Mouse (Mus musculus) intestine, embryonic 14.5 days (tissue): ENCODE data around the gene Ranbp9. TPM values are rescaled to one million over a fixed set of nuclear protein-coding genes. Genes with fewer than 3 reads are reported as not detected.

Experiments used
- ATAC-seq: fragments of 200-750 bp; cut with Nextera tagmentation; replicated peaks from 2 replicates; pipeline ENCODE4 v1.8.0; 2017; ENCODE audit warnings: low read depth, moderate number of reproducible peaks, moderate TSS enrichment, moderate library complexity; ENCODE audit not compliant: low FRiP score, low TSS enrichment
- DNase-seq: peaks from one replicate; pipeline ENCODE4 v3.0.0-alpha.2; 2018; ENCODE audit warnings: low spot score
- H3K27ac ChIP-seq: fragments of 300-500 bp; sonication (generic); 2 replicates; pipeline ENCODE4 v1.5.1; 2014; ENCODE audit warnings: low read depth, mild to moderate bottlenecking, control low read depth
- H3K27me3 ChIP-seq: fragments of 300-500 bp; sonication (generic); replicated peaks from 2 replicates; pipeline ENCODE4 v1.6.1; 2014; ENCODE audit warnings: low read length, control low read depth; ENCODE audit not compliant: control insufficient read depth, insufficient read depth
- H3K36me3 ChIP-seq: fragments of 300-500 bp; sonication (generic); 2 replicates; pipeline ENCODE4 v1.6.1; 2014; ENCODE audit warnings: low read length, control low read depth; ENCODE audit not compliant: control insufficient read depth, insufficient read depth
- H3K4me1 ChIP-seq: fragments of 300-500 bp; sonication (generic); replicated peaks from 2 replicates; pipeline ENCODE4 v1.6.1; 2014; ENCODE audit warnings: low read length, control low read depth, mixed read lengths; ENCODE audit not compliant: control insufficient read depth, insufficient read depth
- H3K4me2 ChIP-seq: fragments of 300-500 bp; sonication (generic); 2 replicates; pipeline ENCODE4 v1.6.1; 2014; ENCODE audit warnings: low read length
- H3K4me3 ChIP-seq: fragments of 300-500 bp; sonication (generic); 2 replicates; pipeline ENCODE4 v1.5.1; 2014; ENCODE audit warnings: low read depth, low read length, control low read depth, mixed read lengths
- H3K9ac ChIP-seq: fragments of 300-500 bp; sonication (generic); 2 replicates; pipeline ENCODE4 v1.6.1; 2014; ENCODE audit warnings: mild to moderate bottlenecking, low read length
- H3K9me3 ChIP-seq: fragments of 300-500 bp; sonication (generic); 2 replicates; pipeline ENCODE4 v1.6.1; 2016; ENCODE audit warnings: low read length, control low read depth; ENCODE audit not compliant: control insufficient read depth
- WGBS: fragments of 180-500 bp; shearing (Covaris S2); extraction: QIAGEN DNeasy Blood & Tissue Kit; methylation state at CpG from one replicate; pipeline ENCODE4 v1.1.7; 2014; 5-methylcytosine and 5-hydroxymethylcytosine counted together
- polyA plus RNA-seq: library from polyadenylated mRNA; unstranded; fragments of >200 nt; fragmentation: Nextera tagmentation; extraction: Ambion mirVana; gene quantifications from 2 replicates; pipeline ENCODE4 v1.2.1, GENCODE M21; 2014

Gene Ranbp9
- polyA plus RNA-seq, 1 experiment from 2014 or later = 11.1 TPM

DNA sequence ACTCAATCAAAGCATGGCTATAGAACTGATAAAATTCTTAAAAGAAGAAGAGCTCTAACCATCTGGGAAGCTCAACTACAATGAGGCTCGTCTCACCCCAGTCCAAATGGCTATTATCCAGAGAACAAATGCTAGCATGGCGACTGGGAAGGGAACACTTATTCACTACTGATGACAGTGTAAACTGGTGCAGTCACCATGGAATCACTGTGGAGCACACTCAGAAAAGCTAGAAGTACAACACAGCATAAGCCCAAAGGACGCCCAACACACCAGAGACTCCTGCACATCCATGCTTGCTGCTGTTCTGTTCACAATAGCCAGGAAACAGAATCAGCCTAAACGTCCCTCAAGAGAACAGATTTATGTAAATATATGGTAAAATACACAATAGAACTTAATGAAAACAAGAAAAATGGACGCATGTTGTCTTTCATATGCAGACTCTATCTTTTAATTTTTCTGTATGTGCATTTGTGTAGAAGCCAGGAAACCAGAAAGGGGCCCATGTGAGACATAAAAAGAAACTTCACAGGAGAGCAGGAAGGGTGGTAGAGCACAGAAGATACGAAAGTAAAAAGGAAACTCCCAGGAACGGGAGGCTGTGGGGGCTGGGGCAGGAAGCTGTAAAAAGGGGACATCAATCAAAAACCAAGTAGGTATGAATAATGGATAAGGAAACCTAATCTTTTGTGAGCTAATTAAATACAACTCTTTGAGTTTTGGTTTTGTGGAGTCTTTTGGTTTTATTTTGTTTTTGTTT is 28.1 kb downstream of the Ranbp9 start:
- Histone ChIP-seq H3K4me1 (no peaks in the 10 kb centered on the region; the same call in 1 of the 2 replicates), H3K9me3 (no peaks in the 10 kb centered on the region), H3K9ac (no peak overlapping the region), H3K4me2 (no peak overlapping the region), H3K27me3 (no peaks in the 10 kb centered on the region), H3K36me3 (no peaks in the 10 kb centered on the region), H3K27ac (0 out of 2 replicates have a peak overlapping the region, but pooled peaks have one; percentile 35), H3K4me3 (no peak overlapping the region)
- ATAC-seq (no peak), DNase-seq (no peak)
- 47% methylated on average over 7 of the region's 7 CpGs for WGBS

DNA sequence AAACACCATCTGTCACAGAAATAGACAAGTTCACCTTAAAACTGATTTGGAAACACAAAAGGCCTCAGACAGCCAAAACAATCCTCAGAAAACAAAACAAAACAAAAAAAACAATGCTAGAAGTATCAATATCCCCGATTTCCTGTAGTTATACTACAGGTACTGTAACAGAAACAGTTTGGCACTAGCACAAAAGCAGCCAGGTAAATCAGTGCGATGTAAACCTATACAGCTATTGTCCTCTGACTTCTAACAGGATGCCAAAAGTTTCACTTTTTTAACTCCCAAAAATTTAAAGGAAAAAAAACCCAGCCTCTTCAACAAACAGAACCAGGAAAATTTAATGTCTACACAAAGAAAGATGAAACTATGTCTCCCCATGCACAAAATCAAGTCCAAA is 28.9 kb downstream of the Ranbp9 start:
- Histone ChIP-seq H3K9me3 (no peaks in the 10 kb centered on the region), H3K4me3 (no peak overlapping the region), H3K9ac (no peak overlapping the region), H3K27ac (no peak overlapping the region), H3K27me3 (no peaks in the 10 kb centered on the region), H3K4me1 (no peaks in the 10 kb centered on the region; the same call in 1 of the 2 replicates), H3K4me2 (no peak overlapping the region), H3K36me3 (no peaks in the 10 kb centered on the region)
- 88% methylated on average over 2 of the region's 2 CpGs for WGBS
- DNase-seq (no peak), ATAC-seq (no peak)

DNA sequence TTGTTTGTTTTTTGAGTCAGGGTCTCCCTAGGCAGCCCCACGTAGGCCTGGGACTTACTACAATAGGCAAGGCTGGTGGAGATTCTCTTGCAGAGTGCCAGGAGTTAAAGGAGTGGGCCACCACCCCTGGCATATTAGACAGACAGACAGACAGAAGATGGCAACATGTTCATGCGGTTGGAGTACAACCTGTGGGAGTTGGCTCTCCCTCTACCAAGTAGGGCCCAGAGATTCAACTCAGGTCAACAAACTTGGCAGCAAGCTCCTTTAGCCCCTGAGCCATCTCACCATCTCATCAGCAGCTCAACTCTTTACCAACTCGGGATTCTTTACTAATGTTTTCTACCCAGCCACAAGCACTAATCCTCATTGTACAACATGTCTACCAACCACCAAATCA is 30.4 kb downstream of the Ranbp9 start:
- Histone ChIP-seq H3K4me1 (peaks cover 5% of the 10 kb centered on the region; the same call in 1 of the 2 replicates), H3K4me3 (no peak overlapping the region), H3K4me2 (no peak overlapping the region), H3K36me3 (no peaks in the 10 kb centered on the region), H3K9me3 (no peaks in the 10 kb centered on the region), H3K9ac (no peak overlapping the region), H3K27me3 (no peaks in the 10 kb centered on the region), H3K27ac (no peak overlapping the region)
- WGBS = 88% methylated on average over 3 of the region's 3 CpGs
- ATAC-seq = no peak
- no peak for DNase-seq

DNA sequence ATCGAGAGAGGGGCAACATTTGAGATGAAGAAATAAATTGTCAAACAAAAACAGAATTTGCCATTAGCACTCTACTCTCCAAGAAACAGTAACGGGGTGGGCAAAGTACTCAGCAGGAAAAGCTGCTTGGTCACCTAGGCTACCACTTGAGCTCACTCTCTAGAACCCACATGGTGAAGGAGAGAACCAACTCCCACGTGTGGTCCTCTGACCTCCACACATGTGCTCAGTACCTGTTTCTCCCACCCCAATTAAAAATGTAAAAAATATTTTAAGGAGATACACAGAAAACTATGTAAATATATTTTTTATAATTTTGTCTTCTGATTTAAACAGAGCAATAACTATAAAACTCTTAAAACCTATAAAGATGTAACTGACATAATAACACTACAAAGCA is 33.4 kb downstream of the Ranbp9 start:
- H3K27me3 ChIP-seq = no peaks in the 10 kb centered on the region
- no peak overlapping the region for H3K4me2 ChIP-seq
- peaks cover 5% of the 10 kb centered on the region; the same call in 1 of the 2 replicates for H3K4me1 ChIP-seq
- no peaks in the 10 kb centered on the region for H3K9me3 ChIP-seq
- no peaks in the 10 kb centered on the region for H3K36me3 ChIP-seq
- DNase-seq (no peak), ATAC-seq (no peak)
- no peak overlapping the region for H3K9ac ChIP-seq
- 73% methylated on average over 3 of the region's 3 CpGs for WGBS
- no peak overlapping the region for H3K27ac ChIP-seq
- no peak overlapping the region for H3K4me3 ChIP-seq

DNA sequence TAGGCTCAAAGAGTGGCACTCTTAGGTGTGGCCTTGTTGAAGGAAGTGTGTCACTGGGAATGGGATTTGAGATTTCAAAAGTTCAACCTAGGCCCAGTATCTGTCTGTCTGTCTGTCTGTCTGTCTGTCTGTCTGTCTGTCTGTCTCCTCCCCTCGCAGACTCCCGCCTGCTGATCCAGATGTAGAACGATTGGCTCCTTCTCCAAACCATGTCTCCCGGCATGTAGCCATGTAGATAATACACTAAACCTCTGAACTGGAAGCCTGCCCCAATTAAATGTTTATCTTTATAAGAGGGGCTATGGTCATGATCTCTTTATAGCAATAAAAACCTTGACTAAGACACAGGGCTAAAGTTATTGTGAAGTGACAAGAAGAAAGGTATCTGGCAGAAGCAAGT is 35.3 kb downstream of the Ranbp9 start:
- Histone ChIP-seq H3K4me3 (no peak overlapping the region), H3K4me2 (no peak overlapping the region), H3K36me3 (no peaks in the 10 kb centered on the region), H3K27me3 (no peaks in the 10 kb centered on the region), H3K4me1 (peaks cover 5% of the 10 kb centered on the region; the same call in 1 of the 2 replicates), H3K9ac (no peak overlapping the region), H3K9me3 (no peaks in the 10 kb centered on the region), H3K27ac (no peak overlapping the region)
- ATAC-seq = no peak
- 87% methylated on average over 4 of the region's 4 CpGs for WGBS
- no peak for DNase-seq

DNA sequence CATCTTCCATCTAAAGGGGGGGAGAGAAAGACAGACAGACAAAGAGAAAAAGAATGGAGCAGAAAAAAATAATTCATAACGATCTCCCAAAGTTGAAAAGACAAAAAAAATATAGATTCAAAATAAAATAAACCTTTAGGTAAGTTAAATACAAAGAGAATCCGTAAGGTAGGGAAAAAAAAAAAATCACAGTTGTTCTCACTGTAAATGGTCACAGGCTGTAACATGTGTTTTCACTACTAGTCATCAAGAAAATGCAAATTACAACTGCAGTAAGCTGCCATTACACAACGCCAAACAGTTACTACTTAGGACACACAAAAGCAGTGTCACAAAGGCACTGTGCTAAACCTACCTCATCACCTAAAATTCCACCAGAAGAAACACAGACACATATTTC is 36.4 kb downstream of the Ranbp9 start:
- H3K27ac ChIP-seq = no peak overlapping the region
- 95% methylated on average over 3 of the region's 3 CpGs for WGBS
- no peak overlapping the region for H3K9ac ChIP-seq
- H3K4me2 ChIP-seq = no peak overlapping the region
- no peaks in the 10 kb centered on the region for H3K36me3 ChIP-seq
- H3K4me1 ChIP-seq = peaks cover 5% of the 10 kb centered on the region; the same call in 1 of the 2 replicates
- no peaks in the 10 kb centered on the region for H3K27me3 ChIP-seq
- ATAC-seq = no peak
- H3K9me3 ChIP-seq = no peaks in the 10 kb centered on the region
- no peak overlapping the region for H3K4me3 ChIP-seq
- no peak for DNase-seq

DNA sequence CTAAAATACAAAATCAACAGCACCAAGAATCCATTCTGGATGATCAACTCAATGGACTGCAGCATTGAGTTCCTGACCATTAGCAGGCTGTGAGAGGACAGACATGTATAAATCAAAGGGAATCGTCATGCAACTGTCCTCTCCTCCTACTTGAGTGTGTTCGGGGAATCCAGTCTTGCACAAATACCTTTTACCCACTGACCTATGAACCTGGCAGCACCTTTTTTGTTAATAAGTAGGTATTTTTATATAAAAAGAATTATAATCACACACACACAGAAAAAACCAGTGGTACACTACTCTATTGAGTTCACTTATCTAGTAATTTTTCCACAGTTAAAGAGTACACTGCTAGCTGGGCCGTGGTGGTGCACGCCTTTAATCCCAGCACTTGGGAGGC is 37.4 kb downstream of the Ranbp9 start:
- H3K27ac ChIP-seq = no peak overlapping the region
- no peaks in the 10 kb centered on the region for H3K36me3 ChIP-seq
- H3K4me2 ChIP-seq = no peak overlapping the region
- no peak for DNase-seq
- WGBS = 93% methylated on average over 4 of the region's 4 CpGs
- peaks cover 5% of the 10 kb centered on the region; the same call in 1 of the 2 replicates for H3K4me1 ChIP-seq
- H3K9ac ChIP-seq = no peak overlapping the region
- H3K9me3 ChIP-seq = no peaks in the 10 kb centered on the region
- ATAC-seq = no peak
- H3K27me3 ChIP-seq = no peaks in the 10 kb centered on the region
- no peak overlapping the region for H3K4me3 ChIP-seq

DNA sequence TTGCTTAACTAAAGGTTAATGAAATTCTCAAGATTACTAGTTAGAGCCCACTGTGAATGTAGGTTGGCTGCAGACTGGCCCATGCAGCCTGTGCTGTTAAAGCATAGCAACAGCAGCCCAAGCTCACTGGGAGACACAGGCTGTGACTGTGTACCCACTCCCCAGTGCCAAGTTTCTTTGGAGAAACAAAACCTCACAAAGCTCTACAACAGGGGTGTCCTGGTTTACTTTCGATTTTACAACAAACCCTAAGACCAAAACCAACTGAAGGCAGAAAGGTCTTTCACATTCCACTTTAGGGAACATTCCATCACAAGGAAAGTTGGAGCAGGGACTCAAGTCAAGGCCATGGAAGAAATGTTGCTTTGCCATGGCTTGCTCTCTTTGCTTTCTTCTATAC is 38.5 kb downstream of the Ranbp9 start:
- Histone ChIP-seq H3K27me3 (no peaks in the 10 kb centered on the region), H3K4me2 (no peak overlapping the region), H3K27ac (no peak overlapping the region), H3K9me3 (0 out of 2 replicates have a peak, but pooled peaks cover 2% of the 10 kb centered on the region), H3K9ac (no peak overlapping the region), H3K4me1 (peaks cover 5% of the 10 kb centered on the region; the same call in 1 of the 2 replicates), H3K36me3 (no peaks in the 10 kb centered on the region), H3K4me3 (no peak overlapping the region)
- DNase-seq (no peak), ATAC-seq (no peak)
- 81% methylated on average over 1 of the region's 1 CpGs for WGBS

DNA sequence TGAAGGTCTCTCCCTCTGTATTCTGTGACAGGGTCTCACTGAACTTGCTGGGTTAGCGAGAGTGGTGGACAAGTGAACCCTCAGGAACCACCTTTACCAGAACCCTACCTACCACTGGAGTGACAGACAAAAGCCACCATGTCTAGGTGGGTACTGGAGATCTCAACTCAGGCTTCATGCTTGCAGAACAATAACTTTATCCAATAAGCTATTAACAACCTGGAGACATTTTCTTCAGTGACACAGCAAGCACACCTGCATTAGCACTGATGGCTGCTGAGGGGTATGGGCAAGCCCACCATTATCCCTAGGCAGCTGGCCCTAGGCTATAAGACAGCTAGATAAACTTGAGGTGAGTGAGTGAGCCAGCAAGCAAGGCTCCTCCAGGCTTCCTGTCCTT is 40.7 kb downstream of the Ranbp9 start:
- no peak for DNase-seq
- WGBS = 87% methylated on average over 1 of the region's 1 CpGs
- Histone ChIP-seq H3K27me3 (no peaks in the 10 kb centered on the region), H3K36me3 (no peaks in the 10 kb centered on the region), H3K4me3 (no peak overlapping the region), H3K4me1 (peaks cover 3% of the 10 kb centered on the region; the same call in 1 of the 2 replicates), H3K27ac (no peak overlapping the region), H3K9me3 (0 out of 2 replicates have a peak, but pooled peaks cover 3% of the 10 kb centered on the region), H3K9ac (no peak overlapping the region), H3K4me2 (no peak overlapping the region)
- no peak for ATAC-seq
